Mouse (Mus musculus): ENCODE data around the gene Dynlrb1.

- TF ChIP-seq EP300 (optimal IDR thresholded peaks at IDR 0.05): no peak
- TF ChIP-seq CTCF (IDR thresholded peaks at IDR 0.05; ENCODE audit: low read depth): no peak
Measured at GRCm38 (mm10) chr2:155295453-155295852, 59.1 kb downstream of the Dynlrb1 start.
